Mouse (Mus musculus) urinary bladder, postnatal 25 days (tissue): ENCODE measurements around the gene Dpp3.

ENCODE experiments used
- DNase-seq: peaks from one replicate; pipeline ENCODE4 v3.0.0; 2022; ENCODE audit warnings: low spot score

Gene Dpp3

GRCm38 (mm10) chr19:4927904-4928531 lies at the start of gene Dpp3:
Dpp3 (minus strand) TSS chr19:4928287.
- peak; percentile 99 for DNase-seq

GRCm38 (mm10) chr19:4968236-4968635 lies 40.1 kb upstream of the Dpp3 start:
- DNase-seq = no peak

- peak; percentile 81 for DNase-seq
Observed at GRCm38 (mm10) chr19:4961928-4962601, 34.0 kb upstream of the Dpp3 start, which contains the start of gene Mrpl11. Mrpl11 (plus strand) TSS chr19:4962147.

- DNase-seq = peak; percentile 72
Observed at GRCm38 (mm10) chr19:4948641-4949040, 20.6 kb upstream of the Dpp3 start.

DNA sequence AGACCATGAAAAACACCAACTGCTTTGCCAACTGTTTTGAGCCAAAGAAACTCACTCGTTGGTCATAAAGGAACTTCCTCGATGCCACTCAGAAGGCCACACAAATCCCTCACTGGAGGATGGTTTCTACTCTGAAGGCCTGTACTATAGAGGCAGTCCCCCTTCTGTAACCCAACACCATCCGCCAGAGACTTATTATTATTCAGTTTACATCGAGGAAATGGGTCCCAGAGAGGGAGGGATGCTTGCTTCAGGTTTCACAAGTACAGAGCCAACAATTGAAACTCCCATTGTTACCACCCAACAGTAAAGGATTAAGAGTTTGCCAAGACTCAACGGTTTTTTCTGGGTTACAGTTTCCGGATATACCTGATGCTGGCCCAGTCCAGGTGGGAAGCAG lies 17.5 kb upstream of the Dpp3 start:
- DNase-seq = no peak

DNA sequence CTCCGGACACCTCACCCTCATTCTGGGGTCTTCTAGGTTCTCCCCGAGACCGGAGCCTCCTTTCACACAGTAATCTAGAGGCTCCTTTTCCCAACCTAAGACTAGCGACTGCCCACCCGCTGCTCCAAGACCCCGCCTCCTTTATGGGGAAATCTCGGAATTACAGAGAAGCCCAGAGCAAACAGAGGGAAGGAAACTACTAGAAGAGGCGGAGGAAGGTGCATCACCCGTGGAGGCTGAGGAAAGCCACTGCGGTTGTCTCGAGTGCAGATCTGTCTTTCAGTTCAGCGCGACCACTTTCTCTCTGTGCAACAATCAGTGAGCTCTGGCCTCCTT lies 15.1 kb upstream of the Dpp3 start:
- DNase-seq = no peak

GRCm38 (mm10) chr19:4942551-4943252 lies 14.6 kb upstream of the Dpp3 start, which contains the start of gene Peli3:
Peli3 (minus strand) TSS chr19:4943127.
- peak; percentile 79 for DNase-seq

DNA sequence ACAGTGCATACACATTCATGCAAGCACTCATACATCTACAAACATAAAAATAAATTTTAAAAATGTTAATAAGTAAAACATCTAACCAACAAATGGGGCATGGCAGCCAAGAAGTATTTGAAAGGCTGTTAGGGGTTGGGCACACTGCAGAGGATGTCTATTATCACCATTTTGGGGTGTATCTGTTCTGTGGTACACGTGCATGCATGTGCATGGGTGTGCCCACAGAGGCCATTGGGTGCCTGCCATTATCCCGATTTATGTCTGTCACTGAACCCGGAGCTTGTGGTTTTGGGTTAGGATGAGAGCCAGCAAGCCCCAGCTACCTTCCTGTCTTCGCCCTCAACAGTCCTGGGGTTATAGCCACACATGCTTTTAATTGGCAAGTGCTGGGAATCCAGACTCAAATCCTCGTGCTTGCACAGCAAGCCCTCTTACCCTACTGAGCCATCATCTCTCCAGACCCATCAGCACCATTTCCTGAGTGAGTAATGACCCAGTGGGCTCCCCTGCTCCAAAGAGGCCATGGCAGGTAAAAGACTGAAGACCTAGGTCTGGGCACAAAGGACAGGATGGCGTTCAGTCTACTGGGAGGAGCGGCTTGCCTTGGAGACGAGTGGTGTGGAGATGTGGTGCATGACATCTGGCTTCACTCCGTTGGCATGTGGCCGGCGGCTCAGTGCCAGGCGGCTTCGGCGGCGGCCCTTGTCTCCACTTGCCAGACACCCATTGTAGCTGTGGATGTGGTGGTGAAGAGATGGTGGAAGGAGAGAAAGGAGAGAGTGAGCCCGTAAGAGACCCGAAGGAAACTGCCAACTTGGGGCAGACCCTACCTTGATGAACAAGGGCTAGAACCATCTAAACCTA lies 9.6 kb upstream of the Dpp3 start:
- DNase-seq = no peak

DNA sequence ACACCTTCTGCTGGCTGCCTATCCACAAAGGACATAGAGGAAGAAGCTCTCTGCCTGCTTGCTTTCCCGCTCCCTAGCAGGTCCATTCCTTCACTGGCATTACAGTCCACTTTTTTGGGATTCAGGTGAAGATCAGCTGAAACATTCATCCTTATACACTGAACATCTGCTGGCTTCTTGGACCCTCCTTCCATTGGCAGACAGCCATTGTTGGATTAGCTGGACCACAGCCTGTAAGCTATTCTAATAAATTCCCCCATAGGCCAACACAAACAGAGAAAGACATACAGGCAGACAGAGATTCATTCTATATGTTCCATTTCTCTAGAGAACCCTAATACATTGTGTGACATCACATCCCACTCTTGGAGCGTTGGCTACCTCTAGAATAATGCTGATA lies 8.8 kb upstream of the Dpp3 start:
- DNase-seq = no peak

DNA sequence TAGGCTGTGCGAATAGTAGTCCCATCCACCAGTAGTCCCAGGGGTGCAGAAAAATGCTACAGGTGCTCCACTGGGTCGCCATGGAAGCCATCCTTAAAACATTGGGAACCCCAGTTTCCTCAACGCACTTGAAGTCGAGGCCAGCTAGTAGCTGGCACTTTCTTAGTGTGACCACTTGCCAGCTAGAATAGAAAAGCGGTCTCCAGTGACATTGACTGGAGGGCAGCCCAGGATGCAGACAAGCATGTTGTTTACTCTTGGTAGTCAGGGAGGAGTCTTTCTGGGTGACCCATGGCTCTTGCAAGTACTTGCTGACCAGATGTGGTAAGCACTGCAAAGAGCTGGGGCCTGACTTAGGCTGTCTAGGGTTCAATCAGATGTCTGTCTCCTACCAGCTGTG lies 694 bp upstream of the Dpp3 start:
- DNase-seq = no peak

DNA sequence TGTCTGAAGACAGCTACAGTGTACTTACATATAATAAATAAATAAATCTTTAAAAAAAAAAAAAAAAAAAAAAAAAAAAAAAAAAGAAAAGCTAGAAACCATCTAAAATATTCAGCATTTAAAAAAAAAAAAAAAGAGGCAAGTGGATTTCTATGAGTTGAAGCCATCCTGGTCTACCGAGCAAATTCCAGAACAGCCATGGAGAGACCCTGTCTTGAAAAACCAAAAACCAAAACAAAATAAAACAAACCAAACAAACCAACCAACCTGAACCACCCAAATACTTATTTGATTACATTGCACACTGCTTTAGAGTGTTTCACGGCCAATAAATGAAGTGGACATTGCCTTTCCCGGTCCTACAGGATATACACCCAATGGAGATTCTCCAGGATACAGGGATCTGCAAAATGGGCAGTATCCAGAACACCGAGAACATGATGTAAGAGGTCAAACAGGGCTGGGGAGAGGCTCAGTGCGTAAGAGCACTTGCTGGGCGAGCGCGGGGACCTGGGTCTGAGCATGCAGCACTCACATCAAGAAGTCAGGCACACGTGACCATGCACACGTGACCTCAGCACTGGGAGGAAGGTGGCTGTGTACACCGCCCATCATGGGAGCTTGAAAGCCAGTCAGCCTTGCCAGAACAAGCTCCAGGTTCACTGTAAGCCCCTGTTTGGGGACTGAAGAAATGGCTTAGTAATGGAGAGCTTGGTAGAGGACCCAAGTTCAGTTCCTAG lies 2.8 kb downstream of the Dpp3 start:
- DNase-seq = no peak

- no peak for DNase-seq
Observed at GRCm38 (mm10) chr19:4919652-4920051, 8.4 kb downstream of the Dpp3 start.

DNA sequence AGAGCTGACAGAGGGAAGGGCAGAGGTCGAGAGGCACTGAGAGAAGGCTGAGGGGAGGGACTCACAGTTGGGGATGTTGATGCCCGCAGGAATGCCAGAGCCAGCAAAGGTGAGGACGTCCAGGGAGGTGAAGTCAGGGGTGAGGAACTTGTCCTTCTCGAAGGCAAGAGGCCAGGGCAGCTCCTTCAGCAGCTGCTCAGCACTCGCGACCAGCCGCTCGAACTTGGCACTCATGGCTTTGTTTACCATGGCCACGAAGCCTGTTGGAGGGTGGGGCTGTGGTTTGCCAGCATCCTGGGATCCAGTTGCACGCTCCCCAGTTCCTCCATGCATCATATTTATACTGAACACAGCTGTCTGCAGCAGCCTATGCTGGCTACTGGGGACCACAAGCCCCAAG lies 11.3 kb downstream of the Dpp3 start:
- no peak for DNase-seq

DNA sequence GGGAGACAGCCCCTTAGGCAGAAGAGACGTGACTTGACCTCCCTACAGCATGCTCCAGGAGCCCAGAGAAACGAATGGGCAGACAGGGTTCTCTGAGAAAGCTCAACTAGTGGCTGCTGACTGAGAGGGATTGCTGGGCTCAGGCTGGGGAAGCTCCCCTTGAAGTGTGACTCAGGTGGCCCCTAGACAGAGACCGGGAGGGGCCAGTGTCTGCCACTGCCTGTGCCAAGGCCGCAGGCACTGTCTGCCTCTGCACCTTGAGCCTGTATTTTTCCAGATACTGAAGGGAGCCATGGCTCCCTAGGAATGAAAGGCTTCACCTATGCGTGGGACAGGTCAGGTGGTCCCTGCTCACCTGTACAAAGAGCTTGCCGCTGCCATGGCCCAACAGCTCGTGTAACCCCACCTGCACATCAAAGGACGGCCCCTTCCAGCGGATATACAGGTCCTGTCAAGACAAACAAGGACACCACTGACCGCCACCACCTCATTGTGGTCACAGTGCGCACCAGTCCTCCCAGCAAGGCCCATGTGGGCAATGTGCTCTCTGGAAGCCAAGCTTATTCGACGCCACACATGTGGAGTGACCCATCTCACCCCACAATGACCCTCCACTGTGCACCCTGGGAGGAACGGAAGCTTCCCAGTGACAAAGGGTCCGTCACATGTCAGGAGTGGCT lies 12.0 kb downstream of the Dpp3 start:
- DNase-seq = no peak

- DNase-seq = no peak
Observed at GRCm38 (mm10) chr19:4909376-4909775, 18.7 kb downstream of the Dpp3 start.

DNA sequence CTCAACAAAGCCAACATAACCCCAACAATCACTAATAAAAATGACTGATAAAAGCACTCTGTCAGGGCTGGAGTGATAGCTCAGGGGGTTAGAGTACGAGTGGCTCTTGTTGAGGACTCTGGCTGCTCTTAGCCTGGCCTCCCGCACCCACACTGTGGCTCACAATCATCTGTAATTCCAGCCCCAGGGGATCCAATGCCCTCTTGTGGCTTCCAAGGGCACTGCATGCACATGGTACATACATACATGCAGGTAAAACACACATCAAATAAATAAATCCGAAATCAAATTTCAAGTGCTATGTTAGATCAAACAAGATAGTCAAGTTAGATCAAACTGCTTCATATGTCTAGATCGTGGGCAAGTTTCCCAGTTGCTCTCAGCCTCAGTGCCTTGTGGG lies 20.0 kb downstream of the Dpp3 start:
- no peak for DNase-seq

- DNase-seq = peak; percentile 78
Observed at GRCm38 (mm10) chr19:4905979-4906794, 21.9 kb downstream of the Dpp3 start, which contains the start of gene Bbs1. Bbs1 (minus strand) TSS chr19:4906628.

GRCm38 (mm10) chr19:4899888-4900287 lies 28.2 kb downstream of the Dpp3 start:
- no peak for DNase-seq

DNA sequence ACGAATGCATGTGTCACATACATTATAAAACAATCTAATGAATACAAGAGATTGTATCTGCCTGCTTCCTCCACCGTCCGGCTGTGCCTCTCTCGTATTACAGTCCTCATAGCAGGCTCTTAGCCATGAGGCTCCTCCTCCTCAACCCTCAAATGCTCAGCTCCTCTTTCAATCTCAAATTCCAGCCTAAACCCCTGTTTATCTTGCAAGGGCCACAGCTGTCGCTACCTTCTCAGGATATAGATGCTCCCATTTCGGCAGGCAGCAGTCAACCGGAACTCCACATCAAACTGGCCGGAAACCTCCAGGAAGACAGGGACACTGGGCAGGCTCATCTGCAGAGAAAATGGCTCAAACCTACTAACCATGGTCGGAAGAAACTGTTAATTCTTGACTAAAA lies 29.1 kb downstream of the Dpp3 start:
- DNase-seq = no peak
